Mouse (Mus musculus): Measurements from ENCODE around the gene Mmp24. TPM values are rescaled to one million over a fixed set of nuclear protein-coding genes. Genes with fewer than 3 reads are reported as not detected.
A peak's percentile ranks its signal among the peaks of the same experiment; 100 is the strongest.
"Not testable (repeated sequence)": the region's sequence is repeated elsewhere in the genome, so short reads cannot be mapped to it uniquely, and the experiment has no call there.

Mmp24 gene
- polyA plus RNA-seq (2015; fragmentation: Nextera tagmentation; extraction: Ambion mirVana): 11.3 and 11.9 TPM in 2 replicates

GRCm38 (mm10) chr2:155774927-155775684, at the start of gene Mmp24:
Mmp24 (plus strand) TSS chr2:155775342.
- H3K4me1 ChIP-seq (replicated peaks): peaks cover 48% of the 10 kb centered on the region
- H3K4me2 ChIP-seq: peak within 1 kb of the TSS; percentile 72
- H3K9me3 ChIP-seq: no peaks in the 10 kb centered on the region
- no peak for ATAC-seq (ENCODE audit: low FRiP score)
- no peaks in the 10 kb centered on the region for H3K36me3 ChIP-seq
- peaks cover 28% of the 10 kb centered on the region for H3K27me3 ChIP-seq
- 2% methylated on average over 33 of the region's 100 CpGs for WGBS
- peak within 1 kb of the TSS; percentile 95 for H3K9ac ChIP-seq
- peak within 1 kb of the TSS; percentile 83 for H3K4me3 ChIP-seq
- peak within 1 kb of the TSS; percentile 93 for H3K27ac ChIP-seq

- peaks cover 53% of the 10 kb centered on the region for H3K36me3 ChIP-seq
- H3K4me3 ChIP-seq: no peak overlapping the region
- no peak overlapping the region for H3K9ac ChIP-seq
- 85% methylated on average over 7 of the region's 7 CpGs for WGBS
- H3K9me3 ChIP-seq: no peaks in the 10 kb centered on the region
- peaks cover 14% of the 10 kb centered on the region for H3K4me1 ChIP-seq (replicated peaks)
- ATAC-seq (ENCODE audit: low FRiP score): no peak
- H3K27me3 ChIP-seq: no peaks in the 10 kb centered on the region
- no peak overlapping the region for H3K4me2 ChIP-seq
- H3K27ac ChIP-seq: no peak overlapping the region
Observed at GRCm38 (mm10) chr2:155726302-155726701, 48.8 kb upstream of the Mmp24 start.

- Histone ChIP-seq H3K36me3 (peaks cover 37% of the 10 kb centered on the region), H3K4me1 (replicated peaks) (peaks cover 14% of the 10 kb centered on the region), H3K4me3 (peak overlapping the region; percentile 92), H3K9ac (no peak overlapping the region; the same call in 1 of the 2 replicates), H3K4me2 (peak overlapping the region; percentile 98), H3K27me3 (0 out of 2 replicates have a peak, but pooled peaks cover 5% of the 10 kb centered on the region), H3K27ac (no peak overlapping the region), H3K9me3 (no peaks in the 10 kb centered on the region)
- ATAC-seq (ENCODE audit: low FRiP score): no peak
- 85% methylated on average over 7 of the region's 7 CpGs for WGBS
Observed at GRCm38 (mm10) chr2:155727764-155728395, 47.3 kb upstream of the Mmp24 start.

- peak overlapping the region; percentile 93 for H3K9ac ChIP-seq
- peaks cover 14% of the 10 kb centered on the region for H3K4me1 ChIP-seq (replicated peaks)
- WGBS: 4% methylated on average over 15 of the region's 15 CpGs
- peak overlapping the region; percentile 92 for H3K4me3 ChIP-seq
- H3K27me3 ChIP-seq: 0 out of 2 replicates have a peak, but pooled peaks cover 5% of the 10 kb centered on the region
- H3K4me2 ChIP-seq: peak overlapping the region; percentile 98
- peaks cover 29% of the 10 kb centered on the region for H3K36me3 ChIP-seq
- no peaks in the 10 kb centered on the region for H3K9me3 ChIP-seq
- peak overlapping the region; percentile 84 for H3K27ac ChIP-seq
- peak; percentile 53 for ATAC-seq (ENCODE audit: low FRiP score)
Observed at GRCm38 (mm10) chr2:155728742-155729141, 46.4 kb upstream of the Mmp24 start.

- Histone ChIP-seq H3K4me3 (peak within 1 kb of the TSS; percentile 92), H3K9me3 (no peaks in the 10 kb centered on the region), H3K9ac (peak within 1 kb of the TSS; percentile 93), H3K4me2 (peak within 1 kb of the TSS; percentile 98), H3K36me3 (peaks cover 25% of the 10 kb centered on the region), H3K4me1 (replicated peaks) (peaks cover 14% of the 10 kb centered on the region), H3K27ac (peak within 1 kb of the TSS; percentile 84), H3K27me3 (0 out of 2 replicates have a peak, but pooled peaks cover 5% of the 10 kb centered on the region)
- peak; percentile 95 for ATAC-seq (ENCODE audit: low FRiP score)
- WGBS: under 1% methylated on average over 33 of the region's 33 CpGs
Observed at GRCm38 (mm10) chr2:155729158-155729645, 45.9 kb upstream of the Mmp24 start, which contains the start of gene Edem2. Edem2 (minus strand) TSS chr2:155729475.

GRCm38 (mm10) chr2:155735080-155735479, 40.1 kb upstream of the Mmp24 start:
- 0 out of 2 replicates have a peak, but pooled peaks cover 5% of the 10 kb centered on the region for H3K27me3 ChIP-seq
- no peak overlapping the region for H3K27ac ChIP-seq
- no peak overlapping the region for H3K4me2 ChIP-seq
- H3K4me3 ChIP-seq: no peak overlapping the region
- no peaks in the 10 kb centered on the region for H3K36me3 ChIP-seq
- H3K9me3 ChIP-seq: no peaks in the 10 kb centered on the region
- no peaks in the 10 kb centered on the region for H3K4me1 ChIP-seq (replicated peaks)
- H3K9ac ChIP-seq: no peak overlapping the region
- ATAC-seq (ENCODE audit: low FRiP score): no peak
- 88% methylated on average over 5 of the region's 5 CpGs for WGBS

- H3K4me1 ChIP-seq (replicated peaks); H3K36me3 ChIP-seq; H3K9me3 ChIP-seq; ATAC-seq (ENCODE audit: low FRiP score); H3K4me3 ChIP-seq; H3K9ac ChIP-seq; H3K27ac ChIP-seq; H3K4me2 ChIP-seq; H3K27me3 ChIP-seq: not testable (repeated sequence)
- 90% methylated on average over 5 of the region's 5 CpGs for WGBS
Observed at GRCm38 (mm10) chr2:155735766-155736165, 39.4 kb upstream of the Mmp24 start, which contains the start of gene Gm17581. Gm17581 (minus strand) TSS chr2:155735866.

GRCm38 (mm10) chr2:155736936-155737335, 38.2 kb upstream of the Mmp24 start:
- Histone ChIP-seq H3K4me3 (no peak overlapping the region), H3K27ac (no peak overlapping the region), H3K4me2 (no peak overlapping the region), H3K4me1 (replicated peaks) (no peaks in the 10 kb centered on the region), H3K27me3 (no peaks in the 10 kb centered on the region), H3K36me3 (no peaks in the 10 kb centered on the region), H3K9ac (no peak overlapping the region), H3K9me3 (no peaks in the 10 kb centered on the region)
- ATAC-seq (ENCODE audit: low FRiP score): no peak
- WGBS: 88% methylated on average over 6 of the region's 6 CpGs

GRCm38 (mm10) chr2:155737803-155738202, 37.3 kb upstream of the Mmp24 start:
- ATAC-seq (ENCODE audit: low FRiP score): no peak
- Histone ChIP-seq H3K36me3 (no peaks in the 10 kb centered on the region), H3K27me3 (no peaks in the 10 kb centered on the region), H3K27ac (no peak overlapping the region), H3K4me2 (no peak overlapping the region), H3K4me1 (replicated peaks) (no peaks in the 10 kb centered on the region), H3K9me3 (no peaks in the 10 kb centered on the region), H3K9ac (no peak overlapping the region), H3K4me3 (no peak overlapping the region)
- 70% methylated on average over 9 of the region's 9 CpGs for WGBS

- H3K4me1 ChIP-seq (replicated peaks): no peaks in the 10 kb centered on the region
- H3K27ac ChIP-seq: no peak overlapping the region
- no peak overlapping the region for H3K4me2 ChIP-seq
- WGBS: 85% methylated on average over 11 of the region's 11 CpGs
- no peak overlapping the region for H3K9ac ChIP-seq
- no peaks in the 10 kb centered on the region for H3K9me3 ChIP-seq
- H3K36me3 ChIP-seq: no peaks in the 10 kb centered on the region
- ATAC-seq (ENCODE audit: low FRiP score): no peak
- H3K27me3 ChIP-seq: no peaks in the 10 kb centered on the region
- no peak overlapping the region for H3K4me3 ChIP-seq
Observed at GRCm38 (mm10) chr2:155742211-155742610, 32.9 kb upstream of the Mmp24 start.

- H3K27ac ChIP-seq: no peak overlapping the region
- H3K4me3 ChIP-seq: no peak overlapping the region
- no peak for ATAC-seq (ENCODE audit: low FRiP score)
- no peak overlapping the region for H3K9ac ChIP-seq
- WGBS: 84% methylated on average over 12 of the region's 12 CpGs
- H3K27me3 ChIP-seq: no peaks in the 10 kb centered on the region
- H3K4me1 ChIP-seq (replicated peaks): no peaks in the 10 kb centered on the region
- no peak overlapping the region for H3K4me2 ChIP-seq
- H3K36me3 ChIP-seq: no peaks in the 10 kb centered on the region
- H3K9me3 ChIP-seq: no peaks in the 10 kb centered on the region
Observed at GRCm38 (mm10) chr2:155742931-155743337, 32.2 kb upstream of the Mmp24 start.

- Histone ChIP-seq H3K4me1 (replicated peaks) (no peaks in the 10 kb centered on the region), H3K9ac (no peak overlapping the region), H3K9me3 (no peaks in the 10 kb centered on the region), H3K36me3 (no peaks in the 10 kb centered on the region), H3K4me2 (no peak overlapping the region), H3K4me3 (no peak overlapping the region), H3K27ac (no peak overlapping the region), H3K27me3 (no peaks in the 10 kb centered on the region)
- WGBS: 89% methylated on average over 9 of the region's 9 CpGs
- ATAC-seq (ENCODE audit: low FRiP score): no peak
Observed at GRCm38 (mm10) chr2:155743351-155743750, 31.8 kb upstream of the Mmp24 start.
